Mouse (Mus musculus) gastrocnemius, postnatal 14 days (tissue): ENCODE data around the gene Olfr1107. TPM values are rescaled to one million over a fixed set of nuclear protein-coding genes. Genes with fewer than 3 reads are reported as not detected.

Experiments
- DNase-seq: peaks from one replicate; pipeline ENCODE4 v3.0.0; 2021; ENCODE audit warnings: mixed read lengths
- intact Hi-C: fragments of 180-260 bp; cut with DNase I; formaldehyde crosslinking; loops from one replicate; pipeline ENCODE4 v1.15.1; 2025; ENCODE audit warnings: low total_unique reads
- long read RNA-seq, 2 experiments: library from polyadenylated mRNA; stranded (forward); transcript quantifications; one replicate each; pipeline ENCODE4 v2.0.0; 2021
- total RNA-seq, 2 experiments: library from RNA; stranded (reverse); gene quantifications; 2 replicates each; pipeline ENCODE4 v1.2.3; 2021

Olfr1107 gene
- not detected for total RNA-seq
- long read RNA-seq, experiment 1: 0 reads
- long read RNA-seq, experiment 2: 0 reads

- intact Hi-C loops: no loop called here
- no peak for DNase-seq
Measured at GRCm38 (mm10) chr2:87075717-87076116, at the start of gene Olfr1107. Olfr1107 (minus strand) TSS chr2:87075817.

GRCm38 (mm10) chr2:87114467-87114866 is 38.9 kb upstream of the Olfr1107 start, which contains the start of gene Olfr259:
Olfr259 (minus strand) TSS chr2:87114567.
- DNase-seq: no peak
- intact Hi-C loops: no loop called here

GRCm38 (mm10) chr2:87095908-87096307 is 20.3 kb upstream of the Olfr1107 start, which contains the start of gene Olfr1109:
Olfr1109 (minus strand) TSS chr2:87096008.
- intact Hi-C loops: no loop called here
- no peak for DNase-seq

- no peak for DNase-seq
- intact Hi-C loops: no loop called here
Measured at GRCm38 (mm10) chr2:87052173-87052572, 23.4 kb downstream of the Olfr1107 start, which contains the start of gene Olfr1106. Olfr1106 (minus strand) TSS chr2:87052273.

GRCm38 (mm10) chr2:87036431-87036830 is 39.2 kb downstream of the Olfr1107 start, which contains the start of gene Olfr1105:
Olfr1105 (minus strand) TSS chr2:87036531.
- no peak for DNase-seq
- intact Hi-C loops: no loop called here

- intact Hi-C loops: no loop called here
- DNase-seq: no peak
Measured at GRCm38 (mm10) chr2:87026980-87027379, 48.6 kb downstream of the Olfr1107 start, which contains the start of gene Olfr1104. Olfr1104 (minus strand) TSS chr2:87027080.

Other genes with a start within 250 kb of the Olfr1107 start
- not detected for gene Olfr1095, start 224.1 kb downstream of the Olfr1107 start, total RNA-seq
- gene Gm13723, start 201.0 kb downstream of the Olfr1107 start, total RNA-seq: not detected
- not detected for gene Olfr1097, start 183.6 kb downstream of the Olfr1107 start, total RNA-seq
- gene Olfr1098, start 151.3 kb downstream of the Olfr1107 start, total RNA-seq: not detected
- not detected for gene Olfr1099, start 115.1 kb downstream of the Olfr1107 start, total RNA-seq
- gene Olfr1100, start 95.9 kb downstream of the Olfr1107 start, total RNA-seq: not detected
- not detected for gene Olfr1101, start 84.6 kb downstream of the Olfr1107 start, total RNA-seq
- gene Olfr1102, start 77.4 kb downstream of the Olfr1107 start, total RNA-seq: not detected
- not detected for gene Olfr1104, start 48.7 kb downstream of the Olfr1107 start, total RNA-seq
- not detected for gene Olfr1105, start 39.3 kb downstream of the Olfr1107 start, total RNA-seq
- not detected for gene Olfr1106, start 23.5 kb downstream of the Olfr1107 start, total RNA-seq
- not detected for gene Olfr1109, start 20.2 kb upstream of the Olfr1107 start, total RNA-seq
- gene Olfr259, start 38.8 kb upstream of the Olfr1107 start, total RNA-seq: not detected
- gene Olfr1110, start 64.5 kb upstream of the Olfr1107 start, total RNA-seq: not detected
- gene Olfr1111, start 76.8 kb upstream of the Olfr1107 start, total RNA-seq: not detected
- gene Olfr1112, start 112.0 kb upstream of the Olfr1107 start, total RNA-seq: not detected
- gene Olfr1113, start 133.2 kb upstream of the Olfr1107 start, total RNA-seq: not detected
- not detected for gene Olfr1115, start 172.2 kb upstream of the Olfr1107 start, total RNA-seq
- gene Olfr1116, start 191.7 kb upstream of the Olfr1107 start, total RNA-seq: not detected
- gene Olfr1118, start 231.8 kb upstream of the Olfr1107 start, total RNA-seq: not detected